8 mouse cellular contexts compared by ENCODE assay signal in genomic region chr4:56685123-56685522, GRCm38 (mm10). TPM values are rescaled to one million over a fixed set of nuclear protein-coding genes. Genes with fewer than 3 reads are reported as not detected.
DNase-seq lines count a peak whose midpoint lies in the region; ATAC-seq and TF ChIP-seq lines count a peak whose summit lies in the region.

No protein-coding gene starts in this region.

- H3K27ac ChIP-seq in MEL (ENCODE audit: control insufficient read depth, low read depth, low read length), result no peak overlapping the region
- H3K27ac ChIP-seq in layer of hippocampus, adult 2 months, result no peak overlapping the region
- H3K27ac ChIP-seq in lung, postnatal 0 days (ENCODE audit: low read length), result no peak overlapping the region

- H3K4me2 ChIP-seq in lung, postnatal 0 days (replicated peaks; ENCODE audit: low read depth, low read length), result no peak overlapping the region

- H3K4me3 ChIP-seq in MEL (ENCODE audit: control insufficient read depth in 1 of 2, insufficient read depth in 1 of 2, low read depth in 2 of 2, low read length in 2 of 2), result no peak overlapping the region; a peak in 1 of 4 replicates
- no peak overlapping the region for H3K4me3 ChIP-seq in layer of hippocampus, adult 2 months
- no peak overlapping the region for H3K4me3 ChIP-seq in lung, postnatal 0 days (ENCODE audit: low read depth, low read length)

- no peak for TF ChIP-seq EP300 in MEL (IDR thresholded peaks at IDR 0.05; ENCODE audit: low read depth in 1 of 2, low read length in 2 of 2)
- peak; percentile 60; the same call in 1 of the 2 replicates for TF ChIP-seq EP300 in lung, postnatal 0 days (IDR thresholded peaks at IDR 0.05)

- WGBS in lung, postnatal 0 days, result under 1% methylated on average over 9 of the region's 9 CpGs

- H3K4me1 ChIP-seq in MEL (ENCODE audit: control insufficient read depth in 1 of 2, insufficient read depth in 2 of 2, low read length in 2 of 2), result no peaks in the 10 kb centered on the region
- H3K4me1 ChIP-seq in lung, postnatal 0 days (ENCODE audit: insufficient read depth, low read depth, low read length), result no peaks in the 10 kb centered on the region

- H3K9ac ChIP-seq in MEL (ENCODE audit: control insufficient read depth, low read depth, low read length, poor library complexity, severe bottlenecking), result no peak overlapping the region
- H3K9ac ChIP-seq in lung, postnatal 0 days (replicated peaks; ENCODE audit: low read depth), result no peak overlapping the region

- H3K27me3 ChIP-seq in MEL (ENCODE audit: control insufficient read depth in 1 of 2, insufficient read depth in 2 of 2, low read length in 2 of 2), result no peaks in the 10 kb centered on the region
- H3K27me3 ChIP-seq in lung, postnatal 0 days (replicated peaks; ENCODE audit: insufficient read depth, low read length), result no peaks in the 10 kb centered on the region

- peak; percentile 82 for DNase-seq in MEL (ENCODE audit: low read depth, low spot score)
- DNase-seq in cerebellum, adult 18-20 months, result peak; percentile 60 to 73
- peak; percentile 91 for DNase-seq in forelimb bud, embryonic 11.5 days (ENCODE audit: low read depth, low spot score)
- DNase-seq in heart, postnatal 4 days, result peak; percentile 93
- DNase-seq in layer of hippocampus, adult 2 months (ENCODE audit: low spot score in 2 of 2), result peak; percentile 72 to 83
- DNase-seq in lung, postnatal 0 days (ENCODE audit: low spot score), result peak; percentile 93
- DNase-seq in ovary, postnatal 36 days (ENCODE audit: low spot score), result peak; percentile 78
- peak; percentile 85 for DNase-seq in thymus, postnatal 14 days

- ATAC-seq in lung, postnatal 0 days, result peak; percentile 90

- no peaks in the 10 kb centered on the region for H3K79me2 ChIP-seq in MEL (ENCODE audit: control insufficient read depth, insufficient read depth, low read length, poor library complexity)

- TF ChIP-seq POLR2A in MEL (IDR thresholded peaks at IDR 0.05; ENCODE audit: control insufficient read depth in 1 of 2, insufficient read depth in 1 of 2, low read depth in 1 of 2, low read length in 2 of 2, poor library complexity in 1 of 2), result no peak

- TF ChIP-seq RAD21 in MEL (IDR thresholded peaks at IDR 0.05; ENCODE audit: low read depth, low read length), result peak; percentile 93

- H3K9me3 ChIP-seq in MEL (replicated peaks; ENCODE audit: insufficient read depth, low read length), result no peaks in the 10 kb centered on the region
- no peaks in the 10 kb centered on the region for H3K9me3 ChIP-seq in lung, postnatal 0 days (ENCODE audit: low read length)

- no peaks in the 10 kb centered on the region for H3K36me3 ChIP-seq in MEL (ENCODE audit: control insufficient read depth in 1 of 2, insufficient read depth in 2 of 2, low read length in 2 of 2)
- no peaks in the 10 kb centered on the region for H3K36me3 ChIP-seq in lung, postnatal 0 days (ENCODE audit: insufficient read depth, low read length)

- TF ChIP-seq CTCF in MEL (IDR thresholded peaks at IDR 0.05 in 2 of 3, conservative IDR thresholded peaks at IDR 0.05 in 1 of 3; ENCODE audit: control insufficient read depth in 1 of 3, insufficient read depth in 1 of 3, low read depth in 2 of 3, low read length in 3 of 3, poor library complexity in 1 of 3, severe bottlenecking in 1 of 3), result peak; percentile 77 to 85 (median 79)
- peak; percentile 98 for TF ChIP-seq CTCF in layer of hippocampus, adult 2 months (conservative IDR thresholded peaks at IDR 0.05)
- peak; percentile 90 for TF ChIP-seq CTCF in lung, postnatal 0 days (IDR thresholded peaks at IDR 0.05)

TF ChIP-seq in MEL, 35 proteins besides CTCF, POLR2A, EP300 and RAD21:
- TF ChIP-seq POLR2AphosphoS5 (IDR thresholded peaks at IDR 0.05; ENCODE audit: borderline replicate concordance, low read depth, low read length), result no peak
- TF ChIP-seq JUND (IDR thresholded peaks at IDR 0.05; ENCODE audit: low read depth, low read length), result no peak
- no peak for TF ChIP-seq MEF2A (IDR thresholded peaks at IDR 0.05; ENCODE audit: extremely low read depth, insufficient replicate concordance, low read depth, low read length, poor library complexity, severe bottlenecking)
- no peak for TF ChIP-seq MAZ (IDR thresholded peaks at IDR 0.05; ENCODE audit: low read depth, low read length)
- TF ChIP-seq ZNF384 (IDR thresholded peaks at IDR 0.05; ENCODE audit: low read depth, low read length), result peak; percentile 58
- peak; percentile 76 for TF ChIP-seq SMC3 (IDR thresholded peaks at IDR 0.05; ENCODE audit: low read depth, low read length)
- peak; percentile 77 for TF ChIP-seq ZC3H11A (IDR thresholded peaks at IDR 0.05; ENCODE audit: low read depth, low read length)

RNA-seq across cellular contexts. Expression of gene Gm26657, which starts 54.7 kb away (rescaled TPM):
- total RNA-seq in MEL (2012; rRNA removed), result not detected in 2 replicates
- not detected for polyA plus RNA-seq in MEL (2012; ENCODE audit: insufficient read depth in 1 of 2, insufficient read length in 2 of 2, low read depth in 1 of 2, low replicate concordance in 2 of 2, missing spikeins in 1 of 2)
- not detected for total RNA-seq in heart, postnatal 4 days (2021)
- not detected for total RNA-seq in layer of hippocampus, adult 2 months (2021)
- not detected in 2 replicates for polyA plus RNA-seq in lung, postnatal 0 days (2015; fragmentation: Nextera tagmentation; extraction: Ambion mirVana)

RNA-seq across cellular contexts. Expression of gene Actl7b, which starts 56.1 kb away (rescaled TPM):
- 0.10 TPM in 1 of 2 replicates, not detected in the other for total RNA-seq in MEL (2012; rRNA removed)
- not detected for polyA plus RNA-seq in MEL (2012; ENCODE audit: insufficient read depth in 1 of 2, insufficient read length in 2 of 2, low read depth in 1 of 2, low replicate concordance in 2 of 2, missing spikeins in 1 of 2)
- not detected for total RNA-seq in heart, postnatal 4 days (2021)
- under 1 TPM; 0.26 to 0.32 TPM for total RNA-seq in layer of hippocampus, adult 2 months (2021)
- 0.08 TPM in 1 of 2 replicates, not detected in the other for polyA plus RNA-seq in lung, postnatal 0 days (2015; fragmentation: Nextera tagmentation; extraction: Ambion mirVana)

RNA-seq across cellular contexts. Expression of gene Actl7a, which starts 58.1 kb away (rescaled TPM):
- 0.15 TPM in 1 of 2 replicates, not detected in the other for total RNA-seq in MEL (2012; rRNA removed)
- under 1 TPM in 1 of 2 experiments, not detected in 1; 0.11 TPM for polyA plus RNA-seq in MEL (2012; ENCODE audit: insufficient read depth in 1 of 2, insufficient read length in 2 of 2, low read depth in 1 of 2, low replicate concordance in 2 of 2, missing spikeins in 1 of 2)
- total RNA-seq in heart, postnatal 4 days (2021), result not detected
- not detected for total RNA-seq in layer of hippocampus, adult 2 months (2021)
- not detected in 2 replicates for polyA plus RNA-seq in lung, postnatal 0 days (2015; fragmentation: Nextera tagmentation; extraction: Ambion mirVana)
